Mouse (Mus musculus) heart, postnatal 0 days (tissue): ENCODE data around the gene Slc35b2. TPM values are rescaled to one million over a fixed set of nuclear protein-coding genes. Genes with fewer than 3 reads are reported as not detected.
A peak's percentile ranks its signal among the peaks of the same experiment; 100 is the strongest.

Experiments
- ATAC-seq: fragments of 200-750 bp; cut with Nextera tagmentation; 2 replicates; pipeline ENCODE4 v1.8.0; 2017; ENCODE audit warnings: low read depth, moderate number of reproducible peaks, moderate library complexity; ENCODE audit not compliant: insufficient read depth
- DNase-seq: peaks from one replicate; pipeline ENCODE4 v3.0.0-alpha.2; 2016; ENCODE audit warnings: low spot score
- H3K27ac ChIP-seq: fragments of 300-500 bp; sonication (generic); 2 replicates; pipeline ENCODE4 v1.5.1; 2014; ENCODE audit warnings: low read depth, mild to moderate bottlenecking
- H3K27me3 ChIP-seq: fragments of 300-500 bp; sonication (generic); 2 replicates; pipeline ENCODE4 v1.6.1; 2014; ENCODE audit warnings: low read length, mixed read lengths; ENCODE audit not compliant: control insufficient read depth, insufficient read depth
- H3K36me3 ChIP-seq: fragments of 300-500 bp; sonication (generic); replicated peaks from 2 replicates; pipeline ENCODE4 v1.6.1; 2014; ENCODE audit warnings: low read length, mixed read lengths; ENCODE audit not compliant: control insufficient read depth, insufficient read depth
- H3K4me1 ChIP-seq: fragments of 300-500 bp; sonication (generic); 2 replicates; pipeline ENCODE4 v1.6.1; 2014; ENCODE audit warnings: antibody characterized with exemption; ENCODE audit not compliant: control insufficient read depth, insufficient read depth
- H3K4me2 ChIP-seq: fragments of 300-500 bp; sonication (generic); 2 replicates; pipeline ENCODE4 v1.6.1; 2014; ENCODE audit warnings: low read depth, mild to moderate bottlenecking, low read length, moderate library complexity
- H3K4me3 ChIP-seq: fragments of 300-500 bp; sonication (generic); 2 replicates; pipeline ENCODE4 v1.5.1; 2014; ENCODE audit warnings: low read depth, low read length
- H3K9ac ChIP-seq: fragments of 300-500 bp; sonication (generic); replicated peaks from 2 replicates; pipeline ENCODE4 v1.6.1; 2014; ENCODE audit warnings: low read depth, low read length, mixed read lengths
- H3K9me3 ChIP-seq: fragments of 300-500 bp; sonication (generic); replicated peaks from 2 replicates; pipeline ENCODE4 v1.6.1; 2016; ENCODE audit warnings: low read length; ENCODE audit not compliant: control insufficient read depth
- CTCF ChIP-seq: IDR thresholded peaks from 2 replicates; pipeline ENCODE4 v1.5.1; 2016; ENCODE audit warnings: antibody characterized with exemption, control low read depth, low read depth
- EP300 ChIP-seq: IDR thresholded peaks from 2 replicates; pipeline ENCODE4 v1.6.1; 2016; ENCODE audit warnings: antibody characterized with exemption, low read depth
- WGBS: fragments of 180-500 bp; shearing (Covaris S2); extraction: QIAGEN DNeasy Blood & Tissue Kit; methylation state at CpG from one replicate; pipeline ENCODE4 v1.1.7; 2014; 5-methylcytosine and 5-hydroxymethylcytosine counted together
- polyA plus RNA-seq: library from polyadenylated mRNA; unstranded; fragments of >200 nt; fragmentation: Nextera tagmentation; extraction: Ambion mirVana; gene quantifications from 2 replicates; pipeline ENCODE4 v1.2.1, GENCODE M21; 2015
- total RNA-seq: library from RNA; depleted of rRNA; stranded (reverse); fragments of >200 nt; gene quantifications from 2 replicates; pipeline ENCODE4 v1.2.3, GENCODE M21; 2014; ENCODE audit warnings: low replicate concordance

The Slc35b2 gene
- total and polyA plus RNA-seq, 2 experiments from 2014 or later = 64.8 to 137 TPM

GRCm38 (mm10) chr17:45588370-45588769 lies 24.7 kb downstream of the Slc35b2 start:
- H3K4me1 ChIP-seq = peaks cover 48% of the 10 kb centered on the region
- H3K27me3 ChIP-seq = no peaks in the 10 kb centered on the region
- 92% methylated on average over 7 of the region's 7 CpGs for WGBS
- no peak overlapping the region for H3K27ac ChIP-seq
- DNase-seq = no peak
- no peak for ATAC-seq
- TF ChIP-seq EP300 (no peak), CTCF (no peak)
- H3K9me3 ChIP-seq = no peaks in the 10 kb centered on the region
- no peak overlapping the region for H3K9ac ChIP-seq
- no peak overlapping the region for H3K4me2 ChIP-seq
- H3K36me3 ChIP-seq = peaks cover 32% of the 10 kb centered on the region
- H3K4me3 ChIP-seq = no peak overlapping the region

DNA sequence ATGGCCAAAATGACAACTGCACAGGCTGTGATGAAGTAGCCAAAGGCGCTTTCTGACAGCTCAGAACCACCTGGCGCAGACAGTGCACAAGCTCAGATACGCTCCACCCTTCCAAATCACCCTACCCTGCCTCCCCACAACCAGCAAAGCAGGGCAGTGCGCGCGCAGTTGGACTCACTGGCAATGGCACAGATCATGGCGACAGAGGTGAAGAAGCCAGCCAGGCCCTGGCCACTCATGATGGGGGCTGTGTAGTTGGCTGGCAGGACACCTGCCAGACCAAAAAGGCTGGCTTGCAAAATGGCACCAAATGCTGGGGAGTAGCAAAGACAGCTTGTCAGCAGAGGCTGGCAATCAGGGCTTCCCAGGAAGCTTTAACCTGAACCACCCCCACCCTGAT lies 25.6 kb downstream of the Slc35b2 start:
- no peak overlapping the region for H3K9ac ChIP-seq
- no peak overlapping the region for H3K4me3 ChIP-seq
- no peak for ATAC-seq
- no peak overlapping the region for H3K4me2 ChIP-seq
- H3K27me3 ChIP-seq = no peaks in the 10 kb centered on the region
- TF ChIP-seq CTCF (no peak), EP300 (no peak)
- peaks cover 53% of the 10 kb centered on the region for H3K4me1 ChIP-seq
- H3K27ac ChIP-seq = no peak overlapping the region
- DNase-seq = no peak
- 93% methylated on average over 7 of the region's 7 CpGs for WGBS
- peaks cover 32% of the 10 kb centered on the region for H3K36me3 ChIP-seq
- no peaks in the 10 kb centered on the region for H3K9me3 ChIP-seq

- 88% methylated on average over 8 of the region's 8 CpGs for WGBS
- no peak for DNase-seq
- no peak for ATAC-seq
Observed at GRCm38 (mm10) chr17:45589844-45590243, 26.2 kb downstream of the Slc35b2 start.

DNA sequence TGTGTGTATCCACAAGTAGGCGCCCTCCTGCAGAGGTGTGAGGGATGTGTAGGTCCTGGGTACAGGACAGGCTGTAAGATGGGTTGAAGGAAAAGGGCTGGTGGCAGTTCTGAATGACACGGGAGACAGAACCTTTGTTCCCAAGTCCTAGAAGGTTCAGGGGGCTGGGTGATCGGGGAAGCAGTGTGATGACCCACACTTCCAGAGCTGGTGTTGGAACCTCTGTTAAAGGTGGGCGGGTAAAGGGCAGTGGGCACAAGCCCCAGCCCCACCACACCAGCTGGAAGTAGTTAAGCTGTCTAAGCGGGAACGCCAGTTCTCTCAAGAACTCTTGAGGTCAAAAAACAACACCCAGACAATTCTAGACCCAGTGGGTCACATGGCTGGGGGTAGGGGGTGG lies 26.7 kb downstream of the Slc35b2 start:
- no peaks in the 10 kb centered on the region for H3K27me3 ChIP-seq
- 81% methylated on average over 6 of the region's 6 CpGs for WGBS
- peaks cover 32% of the 10 kb centered on the region for H3K36me3 ChIP-seq
- peaks cover 55% of the 10 kb centered on the region for H3K4me1 ChIP-seq
- no peak overlapping the region for H3K4me3 ChIP-seq
- DNase-seq = no peak
- no peak overlapping the region for H3K9ac ChIP-seq
- H3K27ac ChIP-seq = no peak overlapping the region
- no peak for TF ChIP-seq CTCF
- no peak overlapping the region for H3K4me2 ChIP-seq
- H3K9me3 ChIP-seq = no peaks in the 10 kb centered on the region
- ATAC-seq = no peak

More at GRCm38 (mm10) chr17:45589844-45590243, 26.2 kb downstream of the Slc35b2 start:
- TF ChIP-seq EP300 (no peak), CTCF (no peak)
- Histone ChIP-seq H3K27me3 (no peaks in the 10 kb centered on the region), H3K9me3 (no peaks in the 10 kb centered on the region), H3K9ac (no peak overlapping the region), H3K4me3 (no peak overlapping the region), H3K4me1 (peaks cover 53% of the 10 kb centered on the region), H3K36me3 (peaks cover 32% of the 10 kb centered on the region), H3K4me2 (no peak overlapping the region), H3K27ac (no peak overlapping the region)

- Histone ChIP-seq H3K4me3 (peak overlapping the region; percentile 9), H3K27me3 (no peaks in the 10 kb centered on the region), H3K27ac (peak overlapping the region; percentile 85), H3K36me3 (peaks cover 27% of the 10 kb centered on the region), H3K4me2 (peak overlapping the region; percentile 96), H3K4me1 (peaks cover 56% of the 10 kb centered on the region), H3K9ac (peak overlapping the region; percentile 18), H3K9me3 (no peaks in the 10 kb centered on the region)
- 30% methylated on average over 16 of the region's 16 CpGs for WGBS
- TF ChIP-seq CTCF (no peak), EP300 (no peak)
- DNase-seq (no peak), ATAC-seq (peak; percentile 25)
Observed at GRCm38 (mm10) chr17:45591701-45592605, 28.3 kb downstream of the Slc35b2 start.
